Comparison of ENCODE assay signal across 9 mouse cellular contexts in the genomic region with DNA sequence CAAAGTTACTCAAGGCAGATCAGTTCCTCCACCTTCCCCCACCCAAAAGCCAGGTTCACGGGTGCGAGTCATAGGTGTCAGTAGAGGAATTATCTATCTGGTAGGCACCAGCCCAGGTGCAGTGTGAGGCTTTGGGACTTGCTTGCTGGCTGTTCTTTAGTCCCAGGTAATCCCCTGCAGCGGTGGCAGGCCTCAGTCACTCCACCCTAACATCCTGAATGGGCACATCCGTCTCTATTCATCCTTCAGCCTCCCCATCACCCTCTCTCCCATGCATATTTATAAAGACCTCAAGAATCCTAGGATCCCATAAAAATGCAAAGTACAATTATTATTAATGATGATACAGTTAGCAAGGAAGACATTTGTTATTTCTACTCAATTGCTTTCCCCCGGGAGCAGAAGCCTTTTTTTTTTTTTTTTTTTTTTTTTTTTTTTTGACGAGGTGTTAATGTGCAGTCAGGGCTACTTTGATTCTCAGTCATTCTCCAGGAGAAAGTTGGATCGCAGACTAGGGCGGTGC.
DNase-seq lines count a peak whose midpoint lies in the region; ATAC-seq and TF ChIP-seq lines count a peak whose summit lies in the region.
"Had no signal": no experiment of that assay in that cellular context is flagged by ENCODE, and none has a peak within 500 bp of the region (broad histone marks: within the 10 kb centered on the region; RNA-seq: fewer than 3 reads in every experiment).

No protein-coding gene starts in this region.

- H3K4me2 ChIP-seq in CH12.LX (ENCODE audit: insufficient read depth, low read depth, poor library complexity, severe bottlenecking): no peak overlapping the region
- peak overlapping the region; percentile 66 for H3K4me2 ChIP-seq in forebrain, embryonic 13.5 days
- H3K4me2 ChIP-seq in limb, embryonic 14.5 days (replicated peaks; ENCODE audit: low read depth, low read length, severe bottlenecking): peak overlapping the region; percentile 76

- no peak for TF ChIP-seq CTCF in CH12.LX (conservative IDR thresholded peaks at IDR 0.05 in 1 of 2, IDR thresholded peaks at IDR 0.05 in 1 of 2; ENCODE audit: low read depth in 2 of 2, low read length in 2 of 2)

- TF ChIP-seq RAD21 in CH12.LX (IDR thresholded peaks at IDR 0.05; ENCODE audit: low read depth, low read length): no peak

- no peaks in the 10 kb centered on the region for H3K36me3 ChIP-seq in CH12.LX (replicated peaks in 1 of 2; ENCODE audit: control insufficient read depth in 1 of 2, insufficient read depth in 1 of 2, low read length in 1 of 2)
- H3K36me3 ChIP-seq in forebrain, embryonic 13.5 days (ENCODE audit: poor library complexity, severe bottlenecking): no peaks in the 10 kb centered on the region; the same call in 1 of the 2 replicates
- no peaks in the 10 kb centered on the region for H3K36me3 ChIP-seq in limb, embryonic 14.5 days (ENCODE audit: control insufficient read depth, insufficient read depth, low read length)

- no peak overlapping the region for H3K27ac ChIP-seq in CH12.LX (ENCODE audit: insufficient read depth, low read depth)
- peak overlapping the region; percentile 99 for H3K27ac ChIP-seq in forebrain, embryonic 13.5 days
- H3K27ac ChIP-seq in limb, embryonic 14.5 days (replicated peaks; ENCODE audit: low read depth, low read length): peak overlapping the region; percentile 90

- no peak for TF ChIP-seq POLR2A in CH12.LX (IDR thresholded peaks at IDR 0.05; ENCODE audit: low read depth, low read length)
- no peak for TF ChIP-seq POLR2A in limb, embryonic 14.5 days (IDR thresholded peaks at IDR 0.05; ENCODE audit: borderline replicate concordance, extremely low read depth, insufficient read depth, insufficient read length)

- in situ Hi-C loops in CH12.LX (cut with MboI; ENCODE audit: low pct_ligation_motif_present, low pct_unique_long_range_greater_than_20kb, low sequenced_read_pairs): no loop called here

- no peaks in the 10 kb centered on the region for H3K79me2 ChIP-seq in CH12.LX (replicated peaks; ENCODE audit: control insufficient read depth, extremely low read depth, insufficient read depth, poor library complexity, severe bottlenecking)

- TF ChIP-seq EP300 in CH12.LX (IDR thresholded peaks at IDR 0.05; ENCODE audit: low read length): no peak

- DNase-seq in heart, adult 11 months: peak; percentile 85
- DNase-seq in heart, postnatal 10 days: no peak
- DNase-seq in CH12.LX (ENCODE audit: extremely low read depth): no peak
- no peak for DNase-seq in limb, embryonic 14.5 days (ENCODE audit: low spot score)
- no peak for DNase-seq in ovary, postnatal 36 days (ENCODE audit: low spot score)
- DNase-seq in urinary bladder, postnatal 25 days (ENCODE audit: low spot score): no peak
- no peak for DNase-seq in gastrocnemius, postnatal 10 days
- DNase-seq: thymus, adult 18-20 months had no signal

- dilution Hi-C loops in CH12.LX (cut with MboI; ENCODE audit: extremely low pct_ligation_motif_present, extremely low pct_unique_long_range_greater_than_20kb, low sequenced_read_pairs): no loop called here

- no peaks in the 10 kb centered on the region for H3K9me3 ChIP-seq in CH12.LX (replicated peaks; ENCODE audit: low read length)
- no peaks in the 10 kb centered on the region for H3K9me3 ChIP-seq in forebrain, embryonic 13.5 days (replicated peaks)
- no peaks in the 10 kb centered on the region for H3K9me3 ChIP-seq in limb, embryonic 14.5 days (ENCODE audit: control insufficient read depth, low read length)

- intact Hi-C loops in heart, postnatal 10 days (cut with DNase I): loop anchor here (1.0 kb wide), 1 partner anchor 216 kb away; no protein-coding TSS in a partner anchor

- peaks cover 0 to 6% of the 10 kb centered on the region in 2 experiments; a peak in 1 of 4 replicates for H3K4me1 ChIP-seq in CH12.LX (ENCODE audit: control insufficient read depth in 1 of 2, insufficient read depth in 2 of 2)
- peaks cover 45% of the 10 kb centered on the region for H3K4me1 ChIP-seq in forebrain, embryonic 13.5 days
- peaks cover 12% of the 10 kb centered on the region for H3K4me1 ChIP-seq in limb, embryonic 14.5 days (ENCODE audit: control insufficient read depth, insufficient read depth, low read length)

- H3K27me3 ChIP-seq in CH12.LX (replicated peaks): no peaks in the 10 kb centered on the region
- no peaks in the 10 kb centered on the region for H3K27me3 ChIP-seq in forebrain, embryonic 13.5 days
- H3K27me3 ChIP-seq in limb, embryonic 14.5 days (ENCODE audit: control insufficient read depth, insufficient read depth, low read length): no peaks in the 10 kb centered on the region

- ATAC-seq in forebrain, embryonic 13.5 days: peak; percentile 25; the same call in 1 of the 2 replicates
- ATAC-seq in limb, embryonic 14.5 days (ENCODE audit: low FRiP score, low read depth): no peak; the same call in 1 of the 2 replicates

- H3K4me3 ChIP-seq in CH12.LX (replicated peaks in 1 of 3; ENCODE audit: low read depth in 2 of 3, low read length in 2 of 3, poor library complexity in 1 of 3): no peak overlapping the region
- H3K4me3 ChIP-seq in forebrain, embryonic 13.5 days: peak overlapping the region; percentile 35
- peak overlapping the region; percentile 38 for H3K4me3 ChIP-seq in limb, embryonic 14.5 days (replicated peaks; ENCODE audit: low read length)

- WGBS in forebrain, embryonic 13.5 days: 11% methylated on average over 8 of the region's 8 CpGs
- 17% methylated on average over 8 of the region's 8 CpGs for WGBS in limb, embryonic 14.5 days

- no peak overlapping the region for H3K9ac ChIP-seq in CH12.LX (ENCODE audit: insufficient read depth, low read depth)
- peak overlapping the region; percentile 60 for H3K9ac ChIP-seq in forebrain, embryonic 13.5 days
- H3K9ac ChIP-seq in limb, embryonic 14.5 days (ENCODE audit: low read depth, low read length, severe bottlenecking): peak overlapping the region; percentile 67

TF ChIP-seq in CH12.LX, 34 proteins besides CTCF, POLR2A, EP300 and RAD21:
- no peak for TF ChIP-seq JUND (conservative IDR thresholded peaks at IDR 0.05; ENCODE audit: low read depth, low read length)
- no peak for TF ChIP-seq ELF1 (IDR thresholded peaks at IDR 0.05; ENCODE audit: low read depth, low read length)
- TF ChIP-seq ETS1 (conservative IDR thresholded peaks at IDR 0.05; ENCODE audit: low read depth, low read length): no peak
- TF ChIP-seq ZNF384 (IDR thresholded peaks at IDR 0.05; ENCODE audit: low read depth, low read length): peak; percentile 53; the same call in 1 of the 2 replicates
- TF ChIP-seq ZC3H11A (IDR thresholded peaks at IDR 0.05; ENCODE audit: low read depth, low read length): no peak

Comparison
In these comparisons a context has a peak if more than half of its experiments do, and no peak if none do; other contexts are left out.
1. H3K4me3 ChIP-seq: peak in forebrain, embryonic 13.5 days (single experiment) and limb, embryonic 14.5 days (single experiment); none in CH12.LX (0 of 3).